Mouse (Mus musculus): ENCODE data around the gene Hsd17b12. TPM values are rescaled to one million over a fixed set of nuclear protein-coding genes. Genes with fewer than 3 reads are reported as not detected.

The Hsd17b12 gene
- polyA plus RNA-seq (2015; fragmentation: Nextera tagmentation; extraction: Ambion mirVana), result 150 and 151 TPM in 2 replicates

DNA sequence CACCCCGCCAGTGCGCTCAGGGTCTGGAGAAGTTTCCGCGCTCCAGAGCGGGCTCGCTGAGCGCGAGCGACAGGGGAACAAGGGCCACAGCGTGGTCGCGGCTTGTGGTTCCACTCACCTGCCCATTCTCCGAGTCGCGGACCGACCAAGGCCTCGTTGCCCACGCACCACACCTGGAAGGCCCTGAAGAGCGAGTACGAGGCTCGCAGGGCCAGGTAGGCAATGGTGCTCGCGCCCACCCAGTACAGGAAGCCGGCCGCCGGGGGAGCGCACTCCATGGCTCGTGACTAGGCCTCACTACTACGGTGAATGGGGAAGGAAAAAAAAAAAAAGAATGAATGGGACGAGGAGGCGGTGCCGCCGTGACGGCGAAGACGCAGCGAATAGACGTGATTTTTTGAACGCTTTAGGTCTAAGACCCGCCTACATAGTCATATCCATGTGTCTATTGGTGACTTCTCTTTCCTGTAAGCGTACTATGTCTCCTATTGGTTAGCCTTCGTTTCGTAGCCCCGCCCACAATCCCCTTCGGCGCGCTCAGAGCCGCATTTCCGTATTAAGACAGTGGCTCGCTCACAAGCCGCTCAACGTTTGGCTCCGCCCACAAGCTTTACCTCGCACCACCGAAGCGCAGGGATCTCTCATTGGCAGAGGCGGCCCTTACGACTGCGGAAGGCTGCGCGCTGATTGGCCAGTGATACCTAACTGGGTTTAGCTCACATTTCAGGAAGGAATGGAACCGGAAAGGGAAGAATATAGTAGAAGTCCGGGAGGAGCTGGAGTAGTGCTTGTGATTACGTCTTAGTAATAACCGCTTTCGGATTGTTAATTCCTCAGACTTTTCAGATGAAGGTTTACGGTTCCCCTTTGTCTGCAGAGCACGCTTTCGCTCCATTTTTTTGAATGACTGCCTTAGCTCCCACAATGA lies at the start of gene Hsd17b12:
TSS of gene Hsd17b12 (minus strand) at position 373 of the 928 bp plus-strand sequence.
- Histone ChIP-seq H3K9me3 (replicated peaks; ENCODE audit: control insufficient read depth, low read length, poor library complexity, severe bottlenecking) (no peaks in the 10 kb centered on the region), H3K36me3 (ENCODE audit: control insufficient read depth, insufficient read depth, low read length) (no peaks in the 10 kb centered on the region), H3K9ac (ENCODE audit: low read depth, low read length) (peak within 1 kb of the TSS; percentile 82), H3K27ac (ENCODE audit: low read length) (peak within 1 kb of the TSS; percentile 88), H3K4me3 (ENCODE audit: low read depth, low read length) (peak within 1 kb of the TSS; percentile 74), H3K4me2 (ENCODE audit: low read length) (peak within 1 kb of the TSS; percentile 87), H3K27me3 (ENCODE audit: control insufficient read depth, insufficient read depth, low read depth, low read length) (no peaks in the 10 kb centered on the region), H3K4me1 (ENCODE audit: control insufficient read depth, insufficient read depth, low read length) (peaks cover 19% of the 10 kb centered on the region)
- ATAC-seq, result peak; percentile 100
- WGBS, result under 1% methylated on average over 69 of the region's 69 CpGs

- no peak overlapping the region for H3K4me2 ChIP-seq (ENCODE audit: low read length)
- H3K4me3 ChIP-seq (ENCODE audit: low read depth, low read length), result no peak overlapping the region
- H3K9me3 ChIP-seq (replicated peaks; ENCODE audit: control insufficient read depth, low read length, poor library complexity, severe bottlenecking), result no peaks in the 10 kb centered on the region
- 85% methylated on average over 2 of the region's 2 CpGs for WGBS
- no peak overlapping the region for H3K27ac ChIP-seq (ENCODE audit: low read length)
- ATAC-seq, result no peak
- no peaks in the 10 kb centered on the region for H3K27me3 ChIP-seq (ENCODE audit: control insufficient read depth, insufficient read depth, low read depth, low read length)
- no peaks in the 10 kb centered on the region for H3K4me1 ChIP-seq (ENCODE audit: control insufficient read depth, insufficient read depth, low read length)
- H3K9ac ChIP-seq (ENCODE audit: low read depth, low read length), result no peak overlapping the region
- no peaks in the 10 kb centered on the region for H3K36me3 ChIP-seq (ENCODE audit: control insufficient read depth, insufficient read depth, low read length)
These were observed 27.1 kb upstream of the Hsd17b12 start for GRCm38 (mm10) chr2:94184906-94185305.

DNA sequence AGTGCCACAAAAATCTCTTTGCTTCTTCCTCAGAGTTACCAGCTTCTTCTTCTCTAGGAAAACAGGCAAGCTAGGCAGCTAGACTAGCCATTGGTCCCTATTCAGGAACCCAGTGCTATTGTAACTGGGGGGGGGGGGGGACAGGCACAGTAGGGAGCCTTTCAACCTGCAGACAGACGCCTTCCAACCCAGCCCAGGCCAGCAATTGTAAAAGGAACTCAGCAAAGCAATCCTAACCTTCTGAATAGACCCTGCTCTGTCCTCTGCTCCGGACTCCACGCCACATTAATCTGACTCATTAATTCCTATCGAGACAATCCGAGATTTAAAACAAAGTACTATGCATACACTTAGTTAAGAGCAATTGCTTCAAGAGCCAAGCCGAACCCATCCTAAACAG lies 26.4 kb upstream of the Hsd17b12 start:
- ATAC-seq, result no peak
- Histone ChIP-seq H3K27ac (ENCODE audit: low read length) (no peak overlapping the region), H3K9ac (ENCODE audit: low read depth, low read length) (no peak overlapping the region), H3K27me3 (ENCODE audit: control insufficient read depth, insufficient read depth, low read depth, low read length) (no peaks in the 10 kb centered on the region), H3K4me3 (ENCODE audit: low read depth, low read length) (no peak overlapping the region), H3K4me1 (ENCODE audit: control insufficient read depth, insufficient read depth, low read length) (no peaks in the 10 kb centered on the region), H3K4me2 (ENCODE audit: low read length) (no peak overlapping the region), H3K9me3 (replicated peaks; ENCODE audit: control insufficient read depth, low read length, poor library complexity, severe bottlenecking) (no peaks in the 10 kb centered on the region), H3K36me3 (ENCODE audit: control insufficient read depth, insufficient read depth, low read length) (no peaks in the 10 kb centered on the region)
- 5% methylated on average over 6 of the region's 6 CpGs for WGBS

DNA sequence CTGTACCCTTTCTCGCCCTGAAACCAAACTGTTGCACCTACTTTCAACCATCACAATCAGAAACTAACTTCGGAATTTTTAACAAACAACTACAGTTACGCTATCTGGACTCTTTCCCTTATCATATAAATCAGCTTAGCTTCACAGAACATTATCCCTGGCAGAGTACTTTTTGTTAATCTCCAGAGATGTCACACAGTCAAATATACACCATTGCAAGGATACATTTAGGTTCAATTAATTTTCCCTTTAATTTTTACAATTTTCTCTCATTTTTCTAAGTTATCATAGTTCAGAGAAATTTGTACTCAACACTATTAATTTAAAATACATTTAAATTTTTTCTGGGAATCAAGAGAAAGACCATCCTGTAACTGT lies 21.3 kb upstream of the Hsd17b12 start:
- Histone ChIP-seq H3K27ac (ENCODE audit: low read length) (no peak overlapping the region), H3K36me3 (ENCODE audit: control insufficient read depth, insufficient read depth, low read length) (no peaks in the 10 kb centered on the region), H3K4me3 (ENCODE audit: low read depth, low read length) (peak overlapping the region; percentile 78), H3K4me1 (ENCODE audit: control insufficient read depth, insufficient read depth, low read length) (peaks cover 13% of the 10 kb centered on the region), H3K9me3 (replicated peaks; ENCODE audit: control insufficient read depth, low read length, poor library complexity, severe bottlenecking) (no peaks in the 10 kb centered on the region), H3K27me3 (ENCODE audit: control insufficient read depth, insufficient read depth, low read depth, low read length) (no peaks in the 10 kb centered on the region), H3K9ac (ENCODE audit: low read depth, low read length) (peak overlapping the region; percentile 82; the same call in 1 of the 2 replicates), H3K4me2 (ENCODE audit: low read length) (peak overlapping the region; percentile 42)
- ATAC-seq, result no peak
- WGBS, result 0% methylated on average over 3 of the region's 3 CpGs

DNA sequence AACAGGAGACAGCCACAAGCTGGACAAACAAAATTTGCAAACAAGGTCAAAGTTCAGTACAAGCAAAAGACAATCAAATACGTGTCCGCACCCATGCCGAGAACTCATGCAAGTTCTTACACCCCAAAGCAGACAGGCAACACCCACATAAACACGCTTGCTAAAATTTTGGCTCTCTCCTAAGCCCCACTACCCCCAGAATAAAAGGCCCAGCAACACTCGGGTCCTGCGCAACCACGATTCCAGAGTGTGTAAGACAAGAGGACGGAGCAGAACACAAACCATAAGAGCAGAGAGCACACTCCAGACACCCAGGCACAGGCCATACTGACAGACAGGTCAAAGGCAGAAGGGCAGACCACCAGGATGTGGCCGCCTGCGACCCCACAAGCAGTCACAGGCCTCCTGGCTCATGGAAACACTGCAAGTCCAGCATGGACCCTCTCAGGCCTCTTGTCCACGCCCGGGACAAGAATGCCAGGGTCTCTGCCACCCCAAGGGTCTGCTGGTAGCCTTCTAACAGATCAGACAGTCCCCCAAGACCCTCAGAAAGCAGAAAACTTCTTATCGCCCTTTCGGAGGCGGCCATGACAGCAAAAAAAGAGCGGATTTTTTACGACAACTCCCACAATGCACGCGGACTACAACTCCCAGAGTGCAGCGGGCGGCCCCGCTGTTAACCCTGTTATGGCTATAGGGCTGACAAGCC lies 20.7 kb upstream of the Hsd17b12 start:
- no peaks in the 10 kb centered on the region for H3K9me3 ChIP-seq (replicated peaks; ENCODE audit: control insufficient read depth, low read length, poor library complexity, severe bottlenecking)
- ATAC-seq, result peak; percentile 99

GRCm38 (mm10) chr2:94177294-94177693 lies 19.5 kb upstream of the Hsd17b12 start:
- no peak for ATAC-seq
- H3K4me2 ChIP-seq (ENCODE audit: low read length), result peak overlapping the region; percentile 6; the same call in 1 of the 2 replicates
- no peak overlapping the region for H3K27ac ChIP-seq (ENCODE audit: low read length)
- 87% methylated on average over 6 of the region's 6 CpGs for WGBS
- no peaks in the 10 kb centered on the region for H3K27me3 ChIP-seq (ENCODE audit: control insufficient read depth, insufficient read depth, low read depth, low read length)
- peaks cover 13% of the 10 kb centered on the region for H3K4me1 ChIP-seq (ENCODE audit: control insufficient read depth, insufficient read depth, low read length)
- H3K4me3 ChIP-seq (ENCODE audit: low read depth, low read length), result no peak overlapping the region
- no peaks in the 10 kb centered on the region for H3K36me3 ChIP-seq (ENCODE audit: control insufficient read depth, insufficient read depth, low read length)
- H3K9me3 ChIP-seq (replicated peaks; ENCODE audit: control insufficient read depth, low read length, poor library complexity, severe bottlenecking), result no peaks in the 10 kb centered on the region
- H3K9ac ChIP-seq (ENCODE audit: low read depth, low read length), result no peak overlapping the region

More for the DNA sequence above, 20.7 kb upstream of the Hsd17b12 start:
- H3K4me1 ChIP-seq (ENCODE audit: control insufficient read depth, insufficient read depth, low read length), result peaks cover 13% of the 10 kb centered on the region
- peak overlapping the region; percentile 82 for H3K9ac ChIP-seq (ENCODE audit: low read depth, low read length)
- 1% methylated on average over 22 of the region's 22 CpGs for WGBS
- no peaks in the 10 kb centered on the region for H3K36me3 ChIP-seq (ENCODE audit: control insufficient read depth, insufficient read depth, low read length)
- peak overlapping the region; percentile 82 for H3K4me2 ChIP-seq (ENCODE audit: low read length)
- H3K4me3 ChIP-seq (ENCODE audit: low read depth, low read length), result peak overlapping the region; percentile 78
- H3K27me3 ChIP-seq (ENCODE audit: control insufficient read depth, insufficient read depth, low read depth, low read length), result no peaks in the 10 kb centered on the region
- H3K27ac ChIP-seq (ENCODE audit: low read length), result 0 out of 2 replicates have a peak overlapping the region, but pooled peaks have one; percentile 23

DNA sequence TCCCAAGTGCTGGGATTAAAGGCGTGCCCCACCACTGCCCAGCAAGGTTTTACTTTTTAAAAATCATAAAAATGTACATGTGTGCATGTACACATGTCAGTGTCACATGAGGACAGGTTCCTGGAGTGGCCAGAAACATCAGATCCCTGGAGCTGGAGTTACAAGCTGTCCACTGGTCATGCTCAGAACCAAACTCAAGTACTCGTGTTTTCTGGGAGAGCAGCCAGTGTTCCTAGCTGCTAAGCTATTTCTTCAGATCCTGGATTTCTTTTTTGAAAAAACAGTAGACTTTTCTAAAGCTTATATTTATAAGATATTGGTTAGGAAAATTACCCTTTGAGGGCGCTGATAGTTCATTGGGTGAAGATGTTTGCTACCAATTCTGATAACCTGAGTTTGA lies 18.6 kb upstream of the Hsd17b12 start:
- Histone ChIP-seq H3K9me3 (replicated peaks; ENCODE audit: control insufficient read depth, low read length, poor library complexity, severe bottlenecking) (no peaks in the 10 kb centered on the region), H3K27me3 (ENCODE audit: control insufficient read depth, insufficient read depth, low read depth, low read length) (no peaks in the 10 kb centered on the region), H3K4me1 (ENCODE audit: control insufficient read depth, insufficient read depth, low read length) (peaks cover 13% of the 10 kb centered on the region), H3K27ac (ENCODE audit: low read length) (no peak overlapping the region), H3K9ac (ENCODE audit: low read depth, low read length) (no peak overlapping the region), H3K4me2 (ENCODE audit: low read length) (no peak overlapping the region), H3K4me3 (ENCODE audit: low read depth, low read length) (no peak overlapping the region), H3K36me3 (ENCODE audit: control insufficient read depth, insufficient read depth, low read length) (no peaks in the 10 kb centered on the region)
- ATAC-seq, result no peak
- 91% methylated on average over 3 of the region's 3 CpGs for WGBS

GRCm38 (mm10) chr2:94173549-94173948 lies 15.8 kb upstream of the Hsd17b12 start:
- Histone ChIP-seq H3K9me3 (replicated peaks; ENCODE audit: control insufficient read depth, low read length, poor library complexity, severe bottlenecking) (no peaks in the 10 kb centered on the region), H3K4me3 (ENCODE audit: low read depth, low read length) (no peak overlapping the region), H3K27me3 (ENCODE audit: control insufficient read depth, insufficient read depth, low read depth, low read length) (no peaks in the 10 kb centered on the region), H3K4me2 (ENCODE audit: low read length) (no peak overlapping the region), H3K36me3 (ENCODE audit: control insufficient read depth, insufficient read depth, low read length) (no peaks in the 10 kb centered on the region), H3K27ac (ENCODE audit: low read length) (no peak overlapping the region), H3K9ac (ENCODE audit: low read depth, low read length) (no peak overlapping the region), H3K4me1 (ENCODE audit: control insufficient read depth, insufficient read depth, low read length) (peaks cover 13% of the 10 kb centered on the region)
- ATAC-seq, result no peak
- 92% methylated on average over 13 of the region's 13 CpGs for WGBS

GRCm38 (mm10) chr2:94163207-94163606 lies 5.4 kb upstream of the Hsd17b12 start:
- no peaks in the 10 kb centered on the region for H3K9me3 ChIP-seq (replicated peaks; ENCODE audit: control insufficient read depth, low read length, poor library complexity, severe bottlenecking)
- no peak overlapping the region for H3K4me2 ChIP-seq (ENCODE audit: low read length)
- no peak overlapping the region for H3K4me3 ChIP-seq (ENCODE audit: low read depth, low read length)
- H3K4me1 ChIP-seq (ENCODE audit: control insufficient read depth, insufficient read depth, low read length), result 0 out of 2 replicates have a peak, but pooled peaks cover 2% of the 10 kb centered on the region
- WGBS, result 39% methylated on average over 2 of the region's 2 CpGs
- H3K27me3 ChIP-seq (ENCODE audit: control insufficient read depth, insufficient read depth, low read depth, low read length), result no peaks in the 10 kb centered on the region
- no peak overlapping the region for H3K27ac ChIP-seq (ENCODE audit: low read length)
- H3K9ac ChIP-seq (ENCODE audit: low read depth, low read length), result no peak overlapping the region
- H3K36me3 ChIP-seq (ENCODE audit: control insufficient read depth, insufficient read depth, low read length), result no peaks in the 10 kb centered on the region
- ATAC-seq, result no peak

All from midbrain, embryonic 16.5 days (tissue).